Mouse (Mus musculus) frontal cortex, postnatal 36 days (tissue): ENCODE results near the gene Akap2.
"Not testable (repeated sequence)": the region's sequence is repeated elsewhere in the genome, so short reads cannot be mapped to it uniquely, and the experiment has no call there.

ENCODE experiments used
- DNase-seq, 2 experiments: peaks; one replicate each; pipeline ENCODE4 v3.0.0; 2022; ENCODE audit warnings: low spot score in 2 of 2

The Akap2 gene

GRCm38 (mm10) chr4:57867454-57867853, 150.0 kb downstream of the Akap2 start:
- no peak for DNase-seq

- DNase-seq, result no peak
Measured at GRCm38 (mm10) chr4:57879137-57879536, 161.7 kb downstream of the Akap2 start.

- DNase-seq, result peak; percentile 82 to 87
Measured at GRCm38 (mm10) chr4:57879804-57880357, 162.4 kb downstream of the Akap2 start.

- DNase-seq, result no peak
Measured at GRCm38 (mm10) chr4:57883520-57884421, 166.3 kb downstream of the Akap2 start.

- no peak for DNase-seq
Measured at GRCm38 (mm10) chr4:57884511-57884910, 167.1 kb downstream of the Akap2 start.

- DNase-seq, result no peak
Measured at GRCm38 (mm10) chr4:57885186-57885585, 167.7 kb downstream of the Akap2 start.

GRCm38 (mm10) chr4:57886066-57886887, 168.8 kb downstream of the Akap2 start:
- no peak for DNase-seq

- DNase-seq, result no peak
Measured at GRCm38 (mm10) chr4:57886888-57887230, 169.4 kb downstream of the Akap2 start.

- no peak for DNase-seq
Measured at GRCm38 (mm10) chr4:57888246-57888645, 170.8 kb downstream of the Akap2 start.

- DNase-seq, result not testable (repeated sequence)
Measured at GRCm38 (mm10) chr4:57888978-57889377, 171.5 kb downstream of the Akap2 start.

- DNase-seq, result no peak
Measured at GRCm38 (mm10) chr4:57889773-57890172, 172.3 kb downstream of the Akap2 start.

- DNase-seq, result no peak
Measured at GRCm38 (mm10) chr4:57892001-57892586, 174.6 kb downstream of the Akap2 start.

GRCm38 (mm10) chr4:57895140-57895539, 177.7 kb downstream of the Akap2 start:
- DNase-seq, result no peak

GRCm38 (mm10) chr4:57895902-57896301, 178.4 kb downstream of the Akap2 start:
- DNase-seq, result no peak

GRCm38 (mm10) chr4:57896631-57897030, 179.2 kb downstream of the Akap2 start:
- DNase-seq, result no peak

GRCm38 (mm10) chr4:57901210-57901609, 183.8 kb downstream of the Akap2 start:
- peak in 1 of 2 experiments; percentile 24 for DNase-seq

- no peak for DNase-seq
Measured at GRCm38 (mm10) chr4:57902619-57903018, 185.2 kb downstream of the Akap2 start.

- peak; percentile 40 to 60 for DNase-seq
Measured at GRCm38 (mm10) chr4:57904211-57904610, 186.8 kb downstream of the Akap2 start.

- no peak for DNase-seq
Measured at GRCm38 (mm10) chr4:57904638-57905037, 187.2 kb downstream of the Akap2 start.

GRCm38 (mm10) chr4:57906708-57907107, 189.3 kb downstream of the Akap2 start:
- DNase-seq, result no peak

GRCm38 (mm10) chr4:57908860-57909259, 191.4 kb downstream of the Akap2 start:
- no peak for DNase-seq

- no peak for DNase-seq
Measured at GRCm38 (mm10) chr4:57913021-57913420, 195.6 kb downstream of the Akap2 start.
